Mouse (Mus musculus) c-Kit-positive CD71-positive TER-119-positive erythroid progenitor cells, embryonic 14.5 days (primary cell): ENCODE data around the gene Cd244a.

Experiments used
- DNase-seq: peaks from one replicate; pipeline ENCODE4 v3.0.0-alpha.2; 2013; ENCODE audit warnings: low spot score

Cd244a gene

GRCm38 (mm10) chr1:171658561-171658991 is 99.6 kb downstream of the Cd244a start:
- no peak for DNase-seq
